In the genomic region with DNA sequence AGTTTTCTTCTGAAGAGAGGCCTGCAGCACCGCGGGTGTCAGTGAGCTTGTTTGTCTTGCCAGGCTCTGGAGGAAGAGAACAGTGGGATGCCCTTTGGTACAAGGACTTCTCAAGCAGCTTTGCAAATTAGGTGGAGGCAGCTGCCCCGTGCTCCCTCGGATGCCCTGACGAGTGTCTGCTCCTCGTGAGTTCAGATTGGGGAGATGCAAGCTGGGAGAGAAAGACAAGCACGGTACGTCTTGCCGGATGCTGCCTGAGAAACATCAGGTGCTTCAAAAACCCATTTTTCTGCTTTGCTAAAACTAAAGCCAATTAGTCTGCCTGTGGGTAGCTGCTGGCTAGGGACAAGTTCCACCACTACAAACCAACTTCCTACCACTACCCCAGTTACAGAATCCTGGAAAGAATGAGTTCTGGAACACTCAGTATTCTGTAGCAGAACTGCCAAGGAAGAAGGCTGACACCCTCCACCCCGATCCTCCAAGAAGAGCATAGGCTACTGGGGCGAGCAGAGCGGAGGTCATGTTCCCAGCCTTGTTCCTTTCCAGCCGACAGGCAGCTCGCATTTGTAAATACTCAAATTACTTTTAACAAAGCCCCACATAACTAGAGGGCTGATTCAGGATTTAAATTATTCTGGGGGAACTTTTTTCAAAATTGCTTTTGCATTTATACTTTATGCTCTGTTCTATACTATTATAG, we compare ENCODE assay signal across 11 mouse cellular contexts.
DNase-seq lines count a peak whose midpoint lies in the region; ATAC-seq and TF ChIP-seq lines count a peak whose summit lies in the region.
"Had no signal": no experiment of that assay in that cellular context is flagged by ENCODE, and none has a peak within 500 bp of the region (broad histone marks: within the 10 kb centered on the region; RNA-seq: fewer than 3 reads in every experiment).

No protein-coding gene starts in this region.

- H3K4me1 ChIP-seq in embryonic facial prominence, embryonic 10.5 days = peaks cover 13% of the 10 kb centered on the region
- H3K4me1 ChIP-seq in hindbrain, postnatal 0 days (ENCODE audit: insufficient read depth, low read length) = peaks cover 10% of the 10 kb centered on the region; the same call in 1 of the 2 replicates
- H3K4me1 ChIP-seq: liver, embryonic 13.5 days had no signal

- ATAC-seq in hindbrain, postnatal 0 days = no peak

- intact Hi-C loops in heart, postnatal 25 days (cut with DNase I) = no loop called here

- no peak overlapping the region for H3K9ac ChIP-seq in hindbrain, postnatal 0 days (replicated peaks; ENCODE audit: low read length)
- H3K9ac ChIP-seq: liver, embryonic 13.5 days had no signal

- DNase-seq in heart, adult 11 months = peak; percentile 83
- DNase-seq in heart, postnatal 25 days (ENCODE audit: low spot score) = no peak
- peak; percentile 7 for DNase-seq in CD4-positive helper T cell, adult 2 months (ENCODE audit: low read depth, low spot score)
- DNase-seq in embryonic facial prominence, embryonic 10.5 days (ENCODE audit: low spot score) = peak; percentile 19
- DNase-seq in hindbrain, postnatal 0 days (ENCODE audit: low spot score) = no peak
- DNase-seq in adrenal gland, adult 8-10 months = no peak
- no peak for DNase-seq in ovary, postnatal 36 days (ENCODE audit: low spot score)
- DNase-seq in lung, postnatal 36 days = no peak
- DNase-seq: liver, embryonic 13.5 days; thymus, postnatal 14 days had no signal

- peak overlapping the region; percentile 33; the same call in 1 of the 2 replicates for H3K4me3 ChIP-seq in embryonic facial prominence, embryonic 10.5 days
- H3K4me3 ChIP-seq in hindbrain, postnatal 0 days (ENCODE audit: low read length) = no peak overlapping the region
- H3K4me3 ChIP-seq: erythroblast, embryonic 14.5 days; liver, embryonic 13.5 days had no signal

- TF ChIP-seq CTCF in hindbrain, postnatal 0 days (IDR thresholded peaks at IDR 0.05; ENCODE audit: low read depth) = no peak

- 0 out of 2 replicates have a peak overlapping the region, but pooled peaks have one; percentile 30 for H3K4me2 ChIP-seq in hindbrain, postnatal 0 days (ENCODE audit: low read depth, low read length)
- H3K4me2 ChIP-seq: liver, embryonic 13.5 days had no signal

- no peaks in the 10 kb centered on the region for H3K9me3 ChIP-seq in embryonic facial prominence, embryonic 10.5 days
- H3K9me3 ChIP-seq in hindbrain, postnatal 0 days (ENCODE audit: low read length) = no peaks in the 10 kb centered on the region; the same call in 1 of the 2 replicates
- H3K9me3 ChIP-seq: liver, embryonic 13.5 days had no signal

- no peaks in the 10 kb centered on the region for H3K36me3 ChIP-seq in embryonic facial prominence, embryonic 10.5 days (replicated peaks)
- H3K36me3 ChIP-seq in hindbrain, postnatal 0 days (ENCODE audit: insufficient read depth, low read length) = no peaks in the 10 kb centered on the region
- H3K36me3 ChIP-seq: liver, embryonic 13.5 days had no signal

- H3K27me3 ChIP-seq in embryonic facial prominence, embryonic 10.5 days (replicated peaks; ENCODE audit: low read depth, poor library complexity, severe bottlenecking) = peaks cover 23% of the 10 kb centered on the region
- H3K27me3 ChIP-seq in hindbrain, postnatal 0 days (ENCODE audit: insufficient read depth, low read length) = no peaks in the 10 kb centered on the region

- WGBS in embryonic facial prominence, embryonic 10.5 days = 5% methylated on average over 14 of the region's 14 CpGs
- WGBS in hindbrain, postnatal 0 days = 9% methylated on average over 14 of the region's 14 CpGs

- H3K27ac ChIP-seq in embryonic facial prominence, embryonic 10.5 days (replicated peaks) = no peak overlapping the region
- no peak overlapping the region for H3K27ac ChIP-seq in hindbrain, postnatal 0 days
- H3K27ac ChIP-seq: liver, embryonic 13.5 days had no signal

Comparison
In these comparisons a context has a peak if more than half of its experiments do, and no peak if none do; other contexts are left out.
1. DNase-seq: peak in heart, adult 11 months (single experiment), CD4-positive helper T cell, adult 2 months (single experiment) and embryonic facial prominence, embryonic 10.5 days (single experiment); none in heart, postnatal 25 days (single experiment), hindbrain, postnatal 0 days (single experiment), adrenal gland, adult 8-10 months (single experiment), ovary, postnatal 36 days (single experiment) and lung, postnatal 36 days (single experiment).